Mouse (Mus musculus): Measurements from ENCODE around the gene Egflam. TPM values are rescaled to one million over a fixed set of nuclear protein-coding genes. Genes with fewer than 3 reads are reported as not detected.

The Egflam gene
- total RNA-seq, 1 experiment, result 0.54 TPM

DNA sequence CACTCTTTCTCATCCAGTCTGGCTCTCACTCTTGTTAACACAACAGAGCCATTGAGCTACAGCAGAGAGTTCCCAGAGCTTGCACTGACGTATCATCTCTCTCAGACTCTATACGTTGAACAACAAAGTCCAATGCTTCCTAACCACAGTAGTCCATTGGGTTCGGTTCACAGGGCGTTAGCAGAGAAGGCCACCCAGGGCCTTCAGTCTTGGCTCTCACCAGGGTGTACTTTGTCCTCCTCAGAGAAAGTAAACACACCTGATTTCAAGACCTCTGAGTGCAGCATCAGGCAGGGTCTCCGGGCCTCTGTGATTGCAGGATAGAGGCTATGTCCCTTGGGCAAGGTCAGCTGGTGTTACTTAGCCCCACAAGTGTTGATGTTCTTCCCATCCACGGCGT lies 190.9 kb downstream of the Egflam start:
- Histone ChIP-seq H3K9me3 (ENCODE audit: control insufficient read depth, insufficient read depth, low read depth, low read length) (no peaks in the 10 kb centered on the region), H3K4me1 (ENCODE audit: control insufficient read depth in 2 of 2, insufficient read depth in 2 of 2, low read length in 2 of 2, poor library complexity in 1 of 2) (no peaks in the 10 kb centered on the region; a peak in 1 of 4 replicates), H3K4me3 (ENCODE audit: insufficient read depth in 1 of 2, low read depth in 1 of 2, low read length in 2 of 2, poor library complexity in 1 of 2, severe bottlenecking in 1 of 2) (no peak overlapping the region), H3K27ac (ENCODE audit: insufficient read depth, low read depth, low read length, poor library complexity, severe bottlenecking) (no peak overlapping the region), H3K36me3 (ENCODE audit: control insufficient read depth, insufficient read depth, low read length, poor library complexity, severe bottlenecking) (no peaks in the 10 kb centered on the region), H3K9ac (ENCODE audit: insufficient read depth, low read depth, low read length, poor library complexity, severe bottlenecking) (no peak overlapping the region)
- in situ Hi-C loops (cut with MboI; ENCODE audit: low sequenced_read_pairs in 2 of 2, unreplicated experiment in 2 of 2), result loop anchor here in 1 of 2 experiments (25.0 kb wide), 2 partner anchors 295 to 570 kb away; no protein-coding TSS in a partner anchor
- no peak for TF ChIP-seq ZNF384 (IDR thresholded peaks at IDR 0.05; ENCODE audit: low read depth, low read length)
- TF ChIP-seq MAFK (IDR thresholded peaks at IDR 0.05; ENCODE audit: insufficient read depth, low read depth, low read length), result no peak
- TF ChIP-seq ZC3H11A (IDR thresholded peaks at IDR 0.05; ENCODE audit: borderline replicate concordance, low read depth, low read length), result no peak
- no peak for TF ChIP-seq HCFC1 (IDR thresholded peaks at IDR 0.05; ENCODE audit: borderline replicate concordance, insufficient read depth, low read length)
- TF ChIP-seq CHD2 (IDR thresholded peaks at IDR 0.05; ENCODE audit: low read depth, low read length), result no peak
- DNase-seq (ENCODE audit: low read depth, low spot score), result no peak

DNA sequence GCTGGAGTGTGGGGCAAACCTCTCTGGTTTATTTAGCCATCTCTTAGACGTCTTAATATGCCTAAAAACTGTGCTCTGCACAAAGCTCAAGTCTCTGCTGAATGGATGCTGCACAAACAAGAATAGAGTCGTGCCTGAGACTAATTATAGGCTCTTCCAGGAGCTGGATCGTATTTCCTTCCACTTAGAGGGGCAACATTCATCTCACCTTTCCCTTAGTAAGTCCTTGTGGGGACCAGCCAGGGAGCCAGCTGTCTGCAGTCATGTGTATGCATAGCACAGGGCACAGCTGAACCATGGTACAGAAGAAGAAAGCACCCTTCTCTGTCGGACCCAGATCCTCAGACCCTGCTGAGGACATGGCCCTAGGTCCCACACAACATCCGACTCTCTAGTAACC lies 192.1 kb downstream of the Egflam start:
- in situ Hi-C loops (cut with MboI; ENCODE audit: low sequenced_read_pairs in 2 of 2, unreplicated experiment in 2 of 2), result loop anchor here in 1 of 2 experiments (25.0 kb wide), 2 partner anchors 294 to 569 kb away; no protein-coding TSS in a partner anchor
- TF ChIP-seq MAFK (IDR thresholded peaks at IDR 0.05; ENCODE audit: insufficient read depth, low read depth, low read length) (no peak), ZC3H11A (IDR thresholded peaks at IDR 0.05; ENCODE audit: borderline replicate concordance, low read depth, low read length) (no peak), CHD2 (IDR thresholded peaks at IDR 0.05; ENCODE audit: low read depth, low read length) (no peak), ZNF384 (IDR thresholded peaks at IDR 0.05; ENCODE audit: low read depth, low read length) (no peak), HCFC1 (IDR thresholded peaks at IDR 0.05; ENCODE audit: borderline replicate concordance, insufficient read depth, low read length) (no peak)
- no peak overlapping the region for H3K27ac ChIP-seq (ENCODE audit: insufficient read depth, low read depth, low read length, poor library complexity, severe bottlenecking)
- no peak overlapping the region for H3K4me3 ChIP-seq (ENCODE audit: insufficient read depth in 1 of 2, low read depth in 1 of 2, low read length in 2 of 2, poor library complexity in 1 of 2, severe bottlenecking in 1 of 2)
- H3K36me3 ChIP-seq (ENCODE audit: control insufficient read depth, insufficient read depth, low read length, poor library complexity, severe bottlenecking), result no peaks in the 10 kb centered on the region
- no peaks in the 10 kb centered on the region; a peak in 1 of 4 replicates for H3K4me1 ChIP-seq (ENCODE audit: control insufficient read depth in 2 of 2, insufficient read depth in 2 of 2, low read length in 2 of 2, poor library complexity in 1 of 2)
- no peak overlapping the region for H3K9ac ChIP-seq (ENCODE audit: insufficient read depth, low read depth, low read length, poor library complexity, severe bottlenecking)
- DNase-seq (ENCODE audit: low read depth, low spot score), result no peak
- no peaks in the 10 kb centered on the region for H3K9me3 ChIP-seq (ENCODE audit: control insufficient read depth, insufficient read depth, low read depth, low read length)

DNA sequence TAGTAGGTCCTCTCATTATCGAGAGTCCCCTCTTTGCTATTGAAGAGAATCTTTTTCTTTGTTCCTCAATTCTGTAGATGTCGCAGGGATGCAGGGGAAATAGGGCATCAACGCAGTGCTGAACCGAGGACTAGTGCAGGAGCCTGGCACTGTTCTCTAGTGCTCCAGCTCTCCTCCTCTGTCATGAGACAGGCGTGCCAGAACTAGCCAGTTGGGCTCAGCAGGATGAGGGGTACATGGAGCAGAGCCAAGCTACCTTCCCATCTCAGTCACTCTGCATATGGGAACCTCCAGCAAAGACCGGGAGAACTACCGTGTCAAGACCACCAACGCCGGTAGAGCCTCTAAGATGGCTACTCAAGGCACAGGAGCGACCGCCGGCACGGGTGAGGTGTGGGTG lies 193.3 kb downstream of the Egflam start:
- Histone ChIP-seq H3K27ac (ENCODE audit: insufficient read depth, low read depth, low read length, poor library complexity, severe bottlenecking) (no peak overlapping the region), H3K4me1 (ENCODE audit: control insufficient read depth in 2 of 2, insufficient read depth in 2 of 2, low read length in 2 of 2, poor library complexity in 1 of 2) (no peaks in the 10 kb centered on the region; a peak in 1 of 4 replicates), H3K9ac (ENCODE audit: insufficient read depth, low read depth, low read length, poor library complexity, severe bottlenecking) (no peak overlapping the region), H3K9me3 (ENCODE audit: control insufficient read depth, insufficient read depth, low read depth, low read length) (no peaks in the 10 kb centered on the region), H3K36me3 (ENCODE audit: control insufficient read depth, insufficient read depth, low read length, poor library complexity, severe bottlenecking) (no peaks in the 10 kb centered on the region), H3K4me3 (ENCODE audit: insufficient read depth in 1 of 2, low read depth in 1 of 2, low read length in 2 of 2, poor library complexity in 1 of 2, severe bottlenecking in 1 of 2) (no peak overlapping the region)
- in situ Hi-C loops (cut with MboI; ENCODE audit: low sequenced_read_pairs in 2 of 2, unreplicated experiment in 2 of 2), result loop anchor here in 1 of 2 experiments (25.0 kb wide), 2 partner anchors 293 to 568 kb away; no protein-coding TSS in a partner anchor
- TF ChIP-seq HCFC1 (IDR thresholded peaks at IDR 0.05; ENCODE audit: borderline replicate concordance, insufficient read depth, low read length) (no peak), CHD2 (IDR thresholded peaks at IDR 0.05; ENCODE audit: low read depth, low read length) (no peak)
- DNase-seq (ENCODE audit: low read depth, low spot score), result no peak

DNA sequence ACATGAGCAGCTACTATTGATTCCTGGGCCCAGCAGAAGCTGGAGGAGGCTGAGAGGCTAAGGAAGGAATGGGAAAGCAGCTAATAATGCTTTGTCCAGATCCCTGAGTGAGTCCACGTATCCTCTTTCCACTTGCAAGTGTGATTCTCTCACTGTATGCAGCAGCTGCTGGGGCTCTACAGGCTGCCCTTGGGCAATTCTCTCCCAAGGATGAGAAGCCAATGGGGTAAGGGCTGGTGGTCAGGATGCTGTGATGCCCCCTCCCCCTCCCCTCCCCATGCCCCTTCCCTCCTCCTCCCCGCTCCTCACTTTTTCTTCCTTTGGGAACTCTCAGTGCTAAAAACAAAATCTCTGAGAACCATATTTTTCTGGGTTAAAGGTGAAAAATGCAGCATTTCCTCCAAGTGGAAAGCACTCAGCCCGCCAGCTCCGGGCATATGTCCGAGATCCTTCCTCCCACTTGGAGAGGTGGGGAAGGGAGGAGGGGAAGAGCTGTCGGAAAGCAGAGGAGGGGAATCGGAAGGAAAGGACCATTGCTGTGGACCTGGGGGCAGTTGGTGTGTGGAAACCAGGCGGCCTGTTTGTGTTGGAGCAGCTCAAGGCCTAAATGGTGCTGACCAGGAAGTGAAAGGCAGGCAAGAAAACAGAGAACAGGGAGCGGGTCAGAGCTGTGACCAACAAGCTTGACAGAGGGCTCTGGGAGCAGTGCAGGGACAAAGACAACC lies 194.4 kb downstream of the Egflam start:
- no peaks in the 10 kb centered on the region for H3K36me3 ChIP-seq (ENCODE audit: control insufficient read depth, insufficient read depth, low read length, poor library complexity, severe bottlenecking)
- H3K4me1 ChIP-seq (ENCODE audit: control insufficient read depth in 2 of 2, insufficient read depth in 2 of 2, low read length in 2 of 2, poor library complexity in 1 of 2), result no peaks in the 10 kb centered on the region; a peak in 1 of 4 replicates
- TF ChIP-seq CHD2 (IDR thresholded peaks at IDR 0.05; ENCODE audit: low read depth, low read length) (no peak), ZC3H11A (IDR thresholded peaks at IDR 0.05; ENCODE audit: borderline replicate concordance, low read depth, low read length) (no peak), ZNF384 (IDR thresholded peaks at IDR 0.05; ENCODE audit: low read depth, low read length) (no peak), MAFK (IDR thresholded peaks at IDR 0.05; ENCODE audit: insufficient read depth, low read depth, low read length) (no peak), HCFC1 (IDR thresholded peaks at IDR 0.05; ENCODE audit: borderline replicate concordance, insufficient read depth, low read length) (no peak)
- H3K4me3 ChIP-seq (ENCODE audit: insufficient read depth in 1 of 2, low read depth in 1 of 2, low read length in 2 of 2, poor library complexity in 1 of 2, severe bottlenecking in 1 of 2), result no peak overlapping the region
- H3K27ac ChIP-seq (ENCODE audit: insufficient read depth, low read depth, low read length, poor library complexity, severe bottlenecking), result no peak overlapping the region
- H3K9me3 ChIP-seq (ENCODE audit: control insufficient read depth, insufficient read depth, low read depth, low read length), result no peaks in the 10 kb centered on the region
- no peak overlapping the region for H3K9ac ChIP-seq (ENCODE audit: insufficient read depth, low read depth, low read length, poor library complexity, severe bottlenecking)
- in situ Hi-C loops (cut with MboI; ENCODE audit: low sequenced_read_pairs in 2 of 2, unreplicated experiment in 2 of 2), result loop anchor here in 1 of 2 experiments (25.0 kb wide), 2 partner anchors 291 to 566 kb away; no protein-coding TSS in a partner anchor
- no peak for DNase-seq (ENCODE audit: low read depth, low spot score)

All from ES-E14 (cell line).